Mouse (Mus musculus) adrenal gland, adult 8-10 months (tissue): ENCODE measurements around the gene Cog5. TPM values are rescaled to one million over a fixed set of nuclear protein-coding genes. Genes with fewer than 3 reads are reported as not detected.

ENCODE experiments used
- DNase-seq: peaks from one replicate; pipeline ENCODE4 v3.0.0; 2022
- total RNA-seq, 4 experiments: library from RNA; stranded (reverse); gene quantifications; 2 replicates each; pipeline ENCODE4 v1.2.4; 2022

Cog5 gene
- total RNA-seq, 4 experiments from 2014 or later, result 42.0 to 59.9 (median 57.2) TPM

GRCm38 (mm10) chr12:31985738-31986137, 331.1 kb downstream of the Cog5 start:
- no peak for DNase-seq

GRCm38 (mm10) chr12:31986463-31986862, 331.8 kb downstream of the Cog5 start:
- DNase-seq, result no peak

Other genes with a start within 250 kb of the Cog5 start
- gene Cbll1, start 155.3 kb upstream of the Cog5 start, total RNA-seq, result 10 to 100 TPM; 16.5 to 20.3 (median 19.1) TPM
- gene Slc26a4, start 94.9 kb upstream of the Cog5 start, total RNA-seq, result 10 to 100 TPM in 2 of 4 experiments, 1 to 10 TPM in 2; 6.0 to 11.5 (median 9.1) TPM
- 10 to 100 TPM; 21.5 to 34.5 (median 28.0) TPM for gene Bcap29, start 20.2 kb upstream of the Cog5 start, total RNA-seq
- 1 to 10 TPM; 5.6 to 10.0 (median 9.0) TPM for gene Dus4l, start within 50 bp of the Cog5 start, total RNA-seq
- gene Gpr22, start 59.1 kb downstream of the Cog5 start, total RNA-seq, result 10 to 100 TPM in 3 of 4 experiments, 1 to 10 TPM in 1; 7.5 to 19.6 (median 12.0) TPM